Mouse (Mus musculus): Measurements from ENCODE around the gene Cdh23.
A peak's percentile ranks its signal among the peaks of the same experiment; 100 is the strongest.

Gene Cdh23

GRCm38 (mm10) chr10:60363426-60363825, 332.9 kb downstream of the Cdh23 start:
- no peak for DNase-seq (ENCODE audit: low read depth)

GRCm38 (mm10) chr10:60362310-60362628, 334.0 kb downstream of the Cdh23 start:
- DNase-seq (ENCODE audit: low read depth): no peak

GRCm38 (mm10) chr10:60361615-60362309, 334.5 kb downstream of the Cdh23 start:
- no peak for DNase-seq (ENCODE audit: low read depth)

- DNase-seq (ENCODE audit: low read depth): no peak
These were observed 337.5 kb downstream of the Cdh23 start for GRCm38 (mm10) chr10:60358776-60359175.

GRCm38 (mm10) chr10:60357901-60358300, 338.4 kb downstream of the Cdh23 start:
- no peak for DNase-seq (ENCODE audit: low read depth)

GRCm38 (mm10) chr10:60357441-60357840, 338.8 kb downstream of the Cdh23 start:
- no peak for DNase-seq (ENCODE audit: low read depth)

GRCm38 (mm10) chr10:60354881-60355677, 341.2 kb downstream of the Cdh23 start:
- DNase-seq (ENCODE audit: low read depth): no peak

- DNase-seq (ENCODE audit: low read depth): no peak
These were observed 342.3 kb downstream of the Cdh23 start for GRCm38 (mm10) chr10:60354003-60354325.

GRCm38 (mm10) chr10:60353241-60354002, 342.9 kb downstream of the Cdh23 start:
- peak; percentile 18 for DNase-seq (ENCODE audit: low read depth)

- DNase-seq (ENCODE audit: low read depth): peak; percentile 90
These were observed 344.4 kb downstream of the Cdh23 start for GRCm38 (mm10) chr10:60351761-60352455.

GRCm38 (mm10) chr10:60351248-60351647, 345.0 kb downstream of the Cdh23 start:
- no peak for DNase-seq (ENCODE audit: low read depth)

- DNase-seq (ENCODE audit: low read depth): peak; percentile 93
These were observed 345.5 kb downstream of the Cdh23 start for GRCm38 (mm10) chr10:60350805-60351167.

GRCm38 (mm10) chr10:60350077-60350804, 346.0 kb downstream of the Cdh23 start:
- no peak for DNase-seq (ENCODE audit: low read depth)

- no peak for DNase-seq (ENCODE audit: low read depth)
These were observed 346.6 kb downstream of the Cdh23 start for GRCm38 (mm10) chr10:60349644-60350043.

- no peak for DNase-seq (ENCODE audit: low read depth)
These were observed 347.2 kb downstream of the Cdh23 start for GRCm38 (mm10) chr10:60349056-60349455.

- no peak for DNase-seq (ENCODE audit: low read depth)
These were observed 348.3 kb downstream of the Cdh23 start for GRCm38 (mm10) chr10:60347768-60348610.

GRCm38 (mm10) chr10:60346701-60347405, 349.4 kb downstream of the Cdh23 start, which contains the start of gene Vsir:
TSS of gene Vsir (plus strand) at chr10:60346851.
- peak; percentile 92 for DNase-seq (ENCODE audit: low read depth)

GRCm38 (mm10) chr10:60346056-60346455, 350.2 kb downstream of the Cdh23 start:
- DNase-seq (ENCODE audit: low read depth): peak; percentile 71

GRCm38 (mm10) chr10:60344111-60344510, 352.2 kb downstream of the Cdh23 start:
- no peak for DNase-seq (ENCODE audit: low read depth)

- no peak for DNase-seq (ENCODE audit: low read depth)
These were observed 354.8 kb downstream of the Cdh23 start for GRCm38 (mm10) chr10:60341528-60341927.
